Mouse (Mus musculus): ENCODE results near the gene Gm12845. TPM values are rescaled to one million over a fixed set of nuclear protein-coding genes. Genes with fewer than 3 reads are reported as not detected.
"Not testable (repeated sequence)": the region's sequence is repeated elsewhere in the genome, so short reads cannot be mapped to it uniquely, and the experiment has no call there.

Gene Gm12845
- not detected for total RNA-seq (2021)
- long read RNA-seq, experiment 1 = 0 reads
- long read RNA-seq, experiment 2 = 0 reads

DNA sequence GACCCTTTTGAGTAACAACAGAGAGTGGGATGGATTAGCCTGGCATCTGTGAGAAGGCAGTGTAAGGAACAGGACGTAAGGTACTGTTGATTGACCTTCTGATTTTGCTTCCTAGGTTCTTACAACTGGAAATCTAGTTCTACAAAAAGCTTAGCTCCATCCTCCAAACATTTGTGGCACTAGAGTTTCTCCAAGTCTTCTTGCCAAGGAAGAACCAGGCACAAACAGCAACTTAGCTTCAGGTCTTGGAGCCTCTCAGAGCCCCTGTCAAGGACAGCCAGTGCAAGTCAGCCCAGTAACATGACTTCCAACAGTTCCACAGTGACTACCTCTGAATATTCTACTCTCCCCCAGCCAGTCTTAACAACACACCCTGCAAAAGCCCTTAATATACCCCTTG, at the start of gene Gm12845:
Gene Gm12845 (plus strand): TSS at position 301 of the 400 bp plus-strand sequence.
- intact Hi-C loops (cut with DNase I) = no loop called here
- no peak for DNase-seq

DNA sequence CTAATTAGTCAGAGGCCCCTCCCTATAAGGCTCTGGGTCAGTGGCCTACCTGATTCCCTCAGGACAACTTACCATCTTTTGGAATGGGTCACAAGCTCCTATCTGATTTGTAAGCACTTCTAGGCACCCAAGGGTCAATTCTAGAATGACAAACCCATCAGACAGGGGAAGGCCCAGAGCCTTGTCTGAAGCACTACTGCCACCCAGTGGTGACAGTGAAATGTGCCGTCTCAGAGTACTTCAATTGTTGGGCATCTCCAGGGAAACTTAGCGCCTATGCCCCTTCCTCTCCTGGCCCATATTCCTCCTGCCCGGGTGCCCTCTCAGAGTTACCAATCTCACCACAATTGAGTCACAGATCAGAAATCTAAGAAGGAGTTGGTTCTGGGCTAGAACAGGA, 47.3 kb upstream of the Gm12845 start:
- DNase-seq = peak; percentile 65 to 69
- intact Hi-C loops (cut with DNase I) = loop anchor here (10.0 kb wide), 3 partner anchors 122 to 402 kb away; partner anchors contain the start of gene Eri3

DNA sequence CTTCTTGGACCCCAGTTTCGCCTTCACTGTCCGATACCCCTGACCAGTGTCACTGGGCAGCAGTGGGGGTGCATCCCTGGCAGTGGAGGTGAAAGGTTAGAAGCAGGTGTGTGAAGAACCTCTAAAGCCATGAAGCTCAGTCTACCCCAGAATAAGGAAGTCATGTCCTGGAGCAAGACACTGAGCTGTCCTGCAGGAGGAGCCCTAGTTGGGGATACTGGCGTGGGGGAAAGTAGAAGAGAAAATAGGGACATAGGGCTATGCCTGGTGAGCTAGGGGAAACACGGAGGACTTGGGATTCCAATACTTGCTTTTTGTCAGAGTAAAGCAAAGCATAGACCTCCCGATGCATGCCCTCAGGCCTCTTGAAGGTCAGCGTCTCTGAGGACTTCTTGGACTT, 43.2 kb upstream of the Gm12845 start:
- intact Hi-C loops (cut with DNase I) = no loop called here

DNA sequence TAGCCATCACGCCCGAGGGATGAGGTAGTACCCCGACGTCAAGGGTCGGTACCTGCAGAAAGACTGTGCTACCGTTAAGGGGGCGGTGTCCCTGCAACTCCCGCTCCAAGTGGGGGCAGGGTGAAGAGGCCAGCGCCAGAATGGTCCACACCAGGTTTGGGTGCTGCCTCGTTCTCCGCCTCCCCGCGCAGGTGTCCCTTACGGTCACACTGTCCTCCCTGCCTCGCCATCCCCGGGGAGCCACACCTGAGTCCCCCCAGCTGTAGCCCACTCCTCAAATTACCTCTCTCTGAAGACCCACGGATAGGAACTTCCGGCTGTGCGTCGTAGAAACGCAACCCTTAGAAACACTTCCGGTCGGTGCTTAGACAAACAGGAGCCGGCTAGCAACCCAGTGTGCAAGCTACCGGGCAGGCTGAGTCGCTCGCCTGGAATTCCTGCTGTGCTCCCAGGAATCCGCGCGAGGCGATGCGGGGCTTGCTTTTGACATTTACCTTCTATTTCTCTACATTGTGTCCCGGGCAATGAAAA, 42.2 kb upstream of the Gm12845 start, which contains the start of gene Dmap1:
Gene Dmap1 (minus strand): TSS at position 343 of the 531 bp plus-strand sequence.
- intact Hi-C loops (cut with DNase I) = no loop called here
- peak; percentile 63 to 84 for DNase-seq

More for the DNA sequence above, 43.2 kb upstream of the Gm12845 start:
- DNase-seq = no peak

DNA sequence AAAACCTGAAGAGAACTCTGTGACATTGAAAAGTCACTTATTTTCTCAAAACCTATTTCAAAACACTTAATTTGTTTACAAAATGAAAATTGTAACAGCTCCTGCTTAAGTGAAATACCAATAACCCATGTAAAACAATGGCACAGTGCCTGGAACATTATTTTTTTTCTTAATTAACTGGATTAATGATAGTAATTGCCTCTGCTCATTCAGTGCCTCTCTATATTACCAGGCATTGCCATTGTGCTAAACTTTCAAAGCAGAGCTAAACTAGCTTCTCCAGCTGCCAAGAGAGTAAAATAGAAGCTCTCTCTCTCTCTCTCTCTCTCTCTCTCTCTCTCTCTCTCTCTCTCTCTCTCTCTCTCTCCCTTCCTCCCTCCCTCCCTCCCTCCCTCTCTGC, 41.7 kb upstream of the Gm12845 start:
- intact Hi-C loops (cut with DNase I) = no loop called here
- DNase-seq = no peak

DNA sequence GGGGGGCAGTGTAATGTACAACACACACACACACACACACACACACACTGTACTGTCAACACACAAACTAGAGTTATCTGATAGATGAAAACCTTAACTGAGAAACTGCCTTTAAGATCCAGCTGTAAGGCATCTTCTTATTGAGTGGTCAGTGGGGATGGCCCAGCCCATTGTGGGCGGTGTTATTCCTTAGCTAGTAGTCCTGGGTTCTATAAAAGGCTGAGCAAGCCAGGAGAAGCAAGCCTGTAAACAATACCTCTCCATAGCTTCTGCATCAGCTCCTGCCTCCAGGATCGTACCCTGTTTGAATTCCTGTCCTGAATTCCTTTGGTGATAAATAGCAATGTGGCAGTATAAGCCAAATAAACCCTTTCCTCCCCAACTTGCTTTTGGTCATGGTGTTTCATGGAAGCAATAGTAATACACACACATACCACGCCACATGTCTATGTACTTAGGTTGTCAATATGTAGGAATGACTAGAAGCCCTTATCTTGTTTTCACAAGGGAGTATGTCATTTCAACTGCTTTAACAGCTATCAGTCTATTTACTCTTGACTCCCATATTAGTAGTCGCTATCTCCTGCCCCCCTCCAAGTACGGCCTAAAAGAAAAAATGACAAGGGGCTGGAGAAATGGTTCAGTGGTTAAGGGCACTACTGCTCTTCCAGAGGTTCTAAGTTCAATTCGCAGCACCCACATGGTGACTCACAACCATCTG, 41.0 kb upstream of the Gm12845 start:
- intact Hi-C loops (cut with DNase I) = no loop called here
- DNase-seq = no peak

DNA sequence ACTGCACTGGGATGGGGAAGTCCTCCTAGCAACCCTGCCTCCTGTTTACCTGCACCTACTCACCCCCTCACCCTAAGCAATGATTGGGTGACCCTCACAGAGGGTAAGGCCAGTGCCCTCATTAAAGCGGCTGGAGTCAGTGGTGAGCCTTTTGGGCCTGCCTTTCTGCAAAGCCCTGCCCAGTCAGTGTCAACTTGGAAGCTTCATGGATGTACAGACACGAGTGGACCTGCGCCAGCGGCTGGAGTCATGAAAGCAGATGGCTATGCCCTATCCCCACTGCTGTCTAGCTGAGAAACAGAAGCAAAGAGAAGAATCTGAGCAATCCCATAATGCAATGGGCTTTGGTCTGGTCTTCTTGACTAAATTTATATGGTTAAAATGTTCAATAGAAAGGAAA, 37.9 kb upstream of the Gm12845 start:
- intact Hi-C loops (cut with DNase I) = no loop called here
- DNase-seq = no peak

DNA sequence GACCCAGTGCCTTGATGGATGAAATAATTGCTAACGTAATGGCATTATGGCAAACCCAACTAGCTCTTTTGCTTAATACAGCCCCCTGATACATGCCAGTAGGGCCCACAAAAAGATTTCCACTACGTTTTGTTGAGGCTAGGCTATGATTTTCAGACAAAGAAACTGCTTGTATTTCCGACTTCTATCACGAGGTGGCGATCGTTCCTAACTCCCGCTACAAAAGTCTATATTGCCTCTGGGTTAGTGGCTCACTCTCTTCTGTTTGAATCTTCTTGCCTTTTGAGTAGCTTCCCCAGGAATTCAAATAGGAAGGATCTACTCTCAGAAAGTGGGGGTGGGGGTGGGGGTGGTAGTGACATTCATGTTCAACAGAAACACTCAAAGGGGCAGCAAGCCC, 18.9 kb upstream of the Gm12845 start:
- DNase-seq = no peak
- intact Hi-C loops (cut with DNase I) = loop anchor here (10.0 kb wide), 2 partner anchors 69 to 379 kb away; no protein-coding TSS in a partner anchor

DNA sequence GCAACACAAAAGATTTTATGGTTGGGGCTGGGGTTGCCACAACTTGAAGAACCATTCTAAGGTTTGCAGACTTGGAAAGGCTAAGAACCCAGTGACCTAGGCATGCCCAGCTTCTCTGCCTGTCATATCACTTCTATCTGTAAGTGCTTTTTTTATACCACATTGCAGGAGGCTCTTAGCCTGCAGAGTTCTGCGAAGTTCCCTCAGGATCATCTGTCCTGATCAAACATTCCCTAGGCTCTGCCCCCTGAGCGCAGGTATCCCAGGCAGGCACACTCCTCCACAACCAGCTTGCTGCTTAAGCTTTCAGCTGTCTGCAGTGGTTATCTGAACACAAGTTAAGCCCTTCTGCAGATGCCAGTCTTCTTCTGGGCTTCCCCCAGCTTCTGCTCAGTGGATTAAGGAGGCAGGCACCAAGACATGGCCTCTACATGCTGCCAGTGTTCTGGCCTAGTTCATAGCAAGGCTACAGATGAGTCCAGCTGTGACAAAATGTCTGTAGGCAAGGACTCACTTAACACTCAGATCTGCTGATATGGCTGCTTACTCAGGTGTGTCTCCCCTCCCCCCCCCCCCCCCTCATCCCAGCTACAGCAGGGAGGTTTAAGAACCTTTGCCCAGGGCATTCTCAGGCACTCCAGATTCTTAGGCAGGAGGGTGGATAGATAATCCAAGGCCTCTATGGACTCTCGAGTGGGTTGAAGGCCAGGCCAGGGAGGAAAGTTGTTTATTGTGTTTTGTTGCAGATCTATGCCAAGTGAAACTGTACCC, 15.2 kb upstream of the Gm12845 start:
- no peak for DNase-seq
- intact Hi-C loops (cut with DNase I) = loop anchor here (10.0 kb wide), 2 partner anchors 66 to 376 kb away; no protein-coding TSS in a partner anchor

DNA sequence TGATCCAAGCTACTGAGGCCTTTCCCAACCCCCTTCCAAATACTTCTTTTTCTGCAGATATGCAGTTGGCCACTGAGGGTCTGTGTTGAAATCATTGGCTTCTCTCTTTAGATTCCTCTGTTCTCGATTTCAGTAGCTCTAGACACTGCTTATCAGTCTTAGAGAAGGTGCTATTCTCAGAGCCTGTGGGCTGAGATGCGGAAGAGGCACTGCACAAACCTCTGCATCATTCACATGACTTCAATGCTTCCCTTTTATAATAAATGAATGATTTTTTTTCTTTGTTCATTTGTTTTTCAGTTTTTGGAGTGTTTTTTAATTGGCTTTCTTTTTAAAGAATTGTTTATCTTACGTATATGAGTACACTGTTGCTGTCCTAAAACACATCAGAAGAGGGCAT, 11.9 kb upstream of the Gm12845 start:
- no peak for DNase-seq
- intact Hi-C loops (cut with DNase I) = loop anchor here (10.0 kb wide), 1 partner anchor 152 kb away; no protein-coding TSS in a partner anchor

DNA sequence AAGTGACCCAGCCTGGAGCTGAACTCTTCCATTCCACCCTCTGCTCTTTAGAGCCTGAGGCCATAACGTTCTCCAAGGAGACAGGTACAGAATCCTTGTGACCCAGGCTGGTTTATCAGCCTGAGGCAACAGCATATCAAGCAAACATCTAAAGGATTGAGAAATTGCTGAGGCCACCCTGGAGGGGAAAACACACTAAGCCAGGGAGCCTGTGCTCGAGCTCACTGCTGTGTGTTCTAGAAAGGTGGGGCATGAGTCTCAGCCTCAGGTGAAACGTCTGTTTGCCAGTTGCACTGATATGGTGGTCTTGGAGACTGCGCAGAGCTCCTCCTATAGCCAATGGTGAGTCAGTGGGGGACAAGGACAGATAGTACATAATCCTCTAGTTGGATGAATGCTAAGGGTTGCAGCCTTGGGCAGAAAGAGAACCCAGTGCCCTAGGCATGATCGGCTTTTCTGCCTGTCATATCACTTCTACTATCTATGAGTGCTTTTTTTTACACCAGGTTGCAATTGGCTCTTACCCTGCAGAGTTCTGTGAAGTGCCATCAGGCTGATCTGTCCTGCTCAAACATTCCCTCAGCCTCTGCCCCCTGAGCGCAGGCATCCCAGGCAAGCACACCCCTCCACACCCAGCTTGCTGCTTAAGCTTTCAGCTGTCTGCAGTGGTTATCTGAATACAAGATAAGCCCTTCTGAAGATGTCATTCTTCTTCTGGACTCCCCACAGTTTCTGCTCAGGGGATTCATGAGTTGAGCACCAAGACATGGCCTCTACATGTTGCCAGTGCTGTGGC, 10.7 kb upstream of the Gm12845 start:
- intact Hi-C loops (cut with DNase I) = loop anchor here (10.0 kb wide), 1 partner anchor 151 kb away; no protein-coding TSS in a partner anchor
- no peak for DNase-seq

DNA sequence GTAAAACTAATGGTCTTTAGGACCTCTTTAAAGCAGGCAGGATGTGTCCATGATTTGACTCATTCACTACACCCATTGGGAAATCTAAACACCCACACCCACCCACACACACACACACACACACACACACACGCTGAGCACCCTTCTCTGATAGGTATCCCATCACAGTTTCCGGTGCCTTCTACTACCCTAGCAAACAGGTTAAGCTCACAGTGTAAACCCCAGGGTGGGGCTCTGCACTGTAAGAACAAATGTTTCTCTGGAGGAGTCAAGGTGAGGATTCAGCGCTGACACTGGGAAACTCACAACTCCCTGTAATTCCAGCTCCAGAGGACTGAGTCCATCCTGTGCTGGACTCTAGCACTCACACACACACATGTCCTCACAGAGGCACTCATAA, 7.7 kb downstream of the Gm12845 start:
- intact Hi-C loops (cut with DNase I) = no loop called here
- DNase-seq = no peak

DNA sequence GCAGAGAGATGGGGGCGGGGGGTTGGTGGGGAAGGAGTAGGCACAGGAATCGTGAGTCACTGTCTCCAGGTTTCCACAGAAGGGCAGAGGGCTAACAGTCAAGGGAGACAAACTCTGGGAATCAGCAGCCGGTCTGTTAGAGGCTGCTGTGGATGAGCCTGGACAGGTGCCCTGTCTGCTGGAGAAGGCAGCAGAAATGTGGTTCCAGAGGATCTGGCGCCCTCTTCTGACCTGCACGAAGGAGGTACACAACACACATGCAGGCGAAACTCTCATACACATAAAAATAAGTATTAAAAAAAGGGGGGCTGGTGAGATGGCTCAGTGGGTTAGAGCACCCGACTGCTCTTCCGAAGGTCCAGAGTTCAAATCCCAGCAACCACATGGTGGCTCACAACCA, 13.3 kb downstream of the Gm12845 start:
- intact Hi-C loops (cut with DNase I) = no loop called here
- no peak for DNase-seq

DNA sequence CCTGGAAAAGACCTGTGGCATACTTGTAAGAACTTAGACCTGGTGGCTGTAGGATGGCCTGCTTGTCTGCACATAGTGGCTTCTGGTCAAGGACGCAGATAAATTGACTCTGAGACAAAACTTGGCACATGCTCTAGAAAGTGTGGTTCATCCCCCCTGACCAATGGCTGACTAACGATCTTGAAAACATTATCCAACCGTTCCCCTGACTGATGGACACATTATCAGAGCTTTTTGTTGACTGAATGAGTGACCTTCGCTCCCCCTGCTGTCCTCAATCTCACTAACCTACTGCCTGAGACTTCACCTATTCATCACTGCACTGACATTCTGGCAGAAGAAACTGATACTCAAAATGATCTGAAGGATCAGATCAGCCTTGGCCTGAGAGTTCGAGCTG, 28.3 kb downstream of the Gm12845 start:
- intact Hi-C loops (cut with DNase I); DNase-seq: not testable (repeated sequence)

DNA sequence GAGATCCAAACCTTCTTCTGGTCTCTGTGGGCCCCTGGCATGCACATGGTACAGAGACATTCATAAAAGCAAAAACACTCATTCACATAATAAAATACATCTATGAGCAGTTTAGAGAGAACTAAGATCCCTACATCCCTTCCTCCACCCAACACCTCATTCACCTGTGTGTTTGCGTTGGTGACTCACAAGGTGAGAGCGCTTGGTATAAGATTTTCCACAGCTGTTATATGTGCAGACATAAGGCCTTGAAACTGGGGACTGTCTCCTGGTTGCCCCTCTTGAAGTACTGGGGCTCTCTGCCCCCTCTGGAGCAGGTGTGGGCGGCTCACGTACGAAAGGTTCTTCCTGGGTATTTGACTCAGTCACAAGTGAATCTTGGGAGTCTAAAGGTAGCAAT, 35.9 kb downstream of the Gm12845 start:
- DNase-seq = no peak
- intact Hi-C loops (cut with DNase I) = no loop called here

DNA sequence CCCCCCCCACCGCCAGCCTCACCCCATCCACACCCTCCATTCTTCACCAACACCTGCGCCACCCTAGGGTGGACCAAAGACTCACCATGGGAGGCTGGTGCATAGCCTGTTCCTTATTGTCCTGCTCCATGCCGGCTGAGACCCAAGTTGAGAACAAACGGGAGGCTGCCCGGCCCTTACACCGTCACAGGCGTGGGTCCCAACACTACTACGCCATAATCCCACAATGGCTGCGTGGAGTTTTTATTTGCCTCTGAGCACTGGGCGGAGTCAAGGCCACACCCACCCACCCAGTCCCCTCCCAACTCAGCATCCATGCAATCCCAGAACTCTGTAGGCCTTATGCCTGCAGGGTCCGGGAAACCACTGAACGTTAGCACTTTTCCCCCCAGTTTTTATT, 41.2 kb downstream of the Gm12845 start, which contains the start of gene Klf17:
Gene Klf17 (minus strand): TSS at position 233 of the 400 bp plus-strand sequence.
- intact Hi-C loops (cut with DNase I) = no loop called here
- DNase-seq = no peak

DNA sequence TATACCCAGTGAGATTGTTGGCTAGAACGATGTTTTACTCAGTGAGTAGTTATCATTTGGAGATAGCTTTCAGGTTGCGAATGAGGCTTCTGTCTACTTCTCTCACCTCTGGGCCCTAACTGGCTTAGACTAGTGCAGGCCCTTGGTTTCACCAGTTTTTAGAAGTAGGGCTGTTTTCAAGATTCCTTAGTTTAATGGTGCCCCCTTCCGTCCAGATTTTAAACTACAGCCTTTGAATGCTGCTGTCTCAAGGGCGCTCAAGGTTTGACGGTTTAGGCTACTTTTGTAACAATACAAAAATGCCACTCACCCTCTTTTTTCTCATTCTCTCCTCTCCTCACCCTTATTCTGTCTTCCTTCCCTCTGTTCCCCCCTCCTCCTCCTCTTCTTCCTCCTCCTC, 46.7 kb downstream of the Gm12845 start:
- peak in 1 of 2 experiments; percentile 19 for DNase-seq
- intact Hi-C loops (cut with DNase I) = loop anchor here (10.0 kb wide), 1 partner anchor 66 kb away; no protein-coding TSS in a partner anchor

DNA sequence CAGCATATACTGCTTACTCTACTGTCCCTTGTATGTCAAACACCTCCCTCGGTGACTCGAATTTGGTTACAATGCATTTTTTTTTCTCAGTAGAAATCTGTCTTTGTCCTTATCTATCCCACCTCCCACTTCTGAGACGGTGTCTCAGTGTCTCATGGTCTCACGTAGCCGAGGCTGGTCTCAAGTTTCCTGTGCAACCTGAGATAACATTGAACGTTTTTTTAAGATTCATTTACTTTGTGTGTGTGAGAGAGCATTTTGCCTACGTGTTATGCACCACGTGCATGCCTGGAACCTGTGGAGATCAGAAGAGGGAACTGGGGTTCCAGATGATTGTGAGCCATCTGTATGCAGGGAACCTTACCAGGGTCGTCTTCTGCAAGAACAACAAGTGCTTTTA, 48.7 kb downstream of the Gm12845 start:
- no peak for DNase-seq
- intact Hi-C loops (cut with DNase I) = loop anchor here (10.0 kb wide), 1 partner anchor 68 kb away; no protein-coding TSS in a partner anchor
